Mouse (Mus musculus) frontal cortex, postnatal 36 days (tissue): ENCODE results near the gene Zfp697.
"Not testable (repeated sequence)": the region's sequence is repeated elsewhere in the genome, so short reads cannot be mapped to it uniquely, and the experiment has no call there.

Experiments used
- DNase-seq, 2 experiments: peaks; one replicate each; pipeline ENCODE4 v3.0.0; 2022; ENCODE audit warnings: low spot score in 2 of 2

Zfp697 gene

GRCm38 (mm10) chr3:98507229-98507628 is 125.0 kb downstream of the Zfp697 start:
- not testable (repeated sequence) for DNase-seq

- DNase-seq = not testable (repeated sequence)
Observed at GRCm38 (mm10) chr3:98510414-98510813, 128.2 kb downstream of the Zfp697 start, which contains the start of gene Hsd3b4. Gene Hsd3b4 (minus strand): TSS chr3:98510514.

GRCm38 (mm10) chr3:98522779-98523178 is 140.5 kb downstream of the Zfp697 start:
- not testable (repeated sequence) for DNase-seq

GRCm38 (mm10) chr3:98524552-98524951 is 142.3 kb downstream of the Zfp697 start:
- not testable (repeated sequence) for DNase-seq

GRCm38 (mm10) chr3:98524978-98525377 is 142.7 kb downstream of the Zfp697 start:
- not testable (repeated sequence) for DNase-seq

- DNase-seq = not testable (repeated sequence)
Observed at GRCm38 (mm10) chr3:98547641-98548040, 165.4 kb downstream of the Zfp697 start.

GRCm38 (mm10) chr3:98548495-98548894 is 166.2 kb downstream of the Zfp697 start:
- not testable (repeated sequence) for DNase-seq

GRCm38 (mm10) chr3:98550215-98550614 is 168.0 kb downstream of the Zfp697 start:
- not testable (repeated sequence) for DNase-seq

- not testable (repeated sequence) for DNase-seq
Observed at GRCm38 (mm10) chr3:98550832-98551231, 168.6 kb downstream of the Zfp697 start.

- DNase-seq = not testable (repeated sequence)
Observed at GRCm38 (mm10) chr3:98560711-98561110, 178.4 kb downstream of the Zfp697 start.

- not testable (repeated sequence) for DNase-seq
Observed at GRCm38 (mm10) chr3:98563831-98564230, 181.6 kb downstream of the Zfp697 start.

GRCm38 (mm10) chr3:98564894-98565293 is 182.6 kb downstream of the Zfp697 start:
- DNase-seq = not testable (repeated sequence)

- DNase-seq = not testable (repeated sequence)
Observed at GRCm38 (mm10) chr3:98567717-98568116, 185.5 kb downstream of the Zfp697 start.

- peak; percentile 72 to 87 for DNase-seq
Observed at GRCm38 (mm10) chr3:98581024-98581423, 198.8 kb downstream of the Zfp697 start.

GRCm38 (mm10) chr3:98582202-98582601 is 199.9 kb downstream of the Zfp697 start:
- not testable (repeated sequence) for DNase-seq

- not testable (repeated sequence) for DNase-seq
Observed at GRCm38 (mm10) chr3:98582622-98583021, 200.4 kb downstream of the Zfp697 start.

- DNase-seq = no peak
Observed at GRCm38 (mm10) chr3:98587721-98588120, 205.5 kb downstream of the Zfp697 start.

GRCm38 (mm10) chr3:98588707-98589106 is 206.4 kb downstream of the Zfp697 start, which contains the start of gene Gm10681:
Gene Gm10681 (minus strand): TSS chr3:98588807.
- DNase-seq = no peak

- DNase-seq = not testable (repeated sequence)
Observed at GRCm38 (mm10) chr3:98613540-98613939, 231.3 kb downstream of the Zfp697 start.

GRCm38 (mm10) chr3:98613963-98614362 is 231.7 kb downstream of the Zfp697 start:
- DNase-seq = no peak

- not testable (repeated sequence) for DNase-seq
Observed at GRCm38 (mm10) chr3:98614406-98614927, 232.2 kb downstream of the Zfp697 start.

GRCm38 (mm10) chr3:98616244-98616643 is 234.0 kb downstream of the Zfp697 start:
- not testable (repeated sequence) for DNase-seq

GRCm38 (mm10) chr3:98616786-98617185 is 234.5 kb downstream of the Zfp697 start:
- DNase-seq = not testable (repeated sequence)

- DNase-seq = no peak
Observed at GRCm38 (mm10) chr3:98629633-98630032, 247.4 kb downstream of the Zfp697 start.
